Mouse (Mus musculus) heart, adult 9 months (tissue): ENCODE results near the gene Ly6g6d.

Experiments used
- DNase-seq, 2 experiments: peaks; one replicate each; pipeline ENCODE4 v3.0.0; 2022; ENCODE audit warnings: low spot score in 2 of 2

The Ly6g6d gene

DNA sequence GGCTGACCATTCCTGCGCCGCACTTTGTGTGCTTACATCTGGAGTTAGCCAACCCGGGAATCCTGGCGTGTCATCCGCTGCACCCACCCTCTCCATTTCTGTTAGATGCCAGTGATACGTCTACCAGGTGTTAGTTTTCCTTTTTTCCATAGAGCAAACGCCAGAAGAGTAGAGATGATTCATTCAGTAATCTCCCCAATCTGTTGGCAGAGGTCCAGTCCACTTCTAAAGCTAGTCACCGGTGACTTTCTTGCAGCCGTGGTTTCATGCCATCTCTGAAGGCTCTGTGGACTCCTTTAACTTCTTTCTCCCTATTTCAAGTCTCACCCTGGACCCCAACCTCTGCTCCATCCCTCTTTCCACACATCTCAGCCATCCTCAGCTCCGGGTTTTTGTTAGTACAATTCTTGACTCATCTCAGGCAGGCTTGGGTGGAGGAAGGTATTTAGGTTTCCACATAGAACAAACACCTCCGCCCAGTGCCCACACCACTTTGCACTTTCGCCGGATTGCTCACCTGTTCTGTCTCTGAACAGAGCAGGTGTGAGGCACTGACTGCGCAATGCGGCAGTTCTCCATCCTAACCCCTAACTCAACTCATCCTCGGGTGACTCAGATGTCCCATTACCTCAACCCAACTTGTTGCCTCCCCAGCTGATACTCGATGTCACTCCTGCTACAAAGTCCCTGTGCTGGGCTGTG is 9.5 kb downstream of the Ly6g6d start:
- no peak for DNase-seq

DNA sequence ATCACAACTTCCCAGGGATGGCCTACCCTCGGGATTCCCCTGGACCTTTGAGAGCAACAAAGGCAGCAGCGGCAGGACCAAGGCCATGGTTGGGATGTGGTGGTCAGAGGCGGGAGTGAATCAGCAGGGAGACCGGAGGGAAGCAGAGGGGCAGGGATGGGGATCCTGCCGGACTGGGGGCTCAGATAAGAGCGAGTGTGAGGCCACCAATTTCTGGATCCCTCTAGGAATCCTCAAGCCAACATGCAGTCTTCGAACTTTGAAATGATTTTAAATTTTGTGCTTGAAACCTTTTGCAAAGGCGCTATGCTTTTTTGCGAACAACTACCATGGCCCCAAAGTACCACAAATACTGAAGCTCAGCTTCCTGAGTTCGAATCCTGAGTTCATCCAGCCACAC is 11.8 kb downstream of the Ly6g6d start, which contains the start of gene Mpig6b:
Gene Mpig6b (minus strand): TSS at position 101 of the 400 bp plus-strand sequence.
- no peak for DNase-seq

DNA sequence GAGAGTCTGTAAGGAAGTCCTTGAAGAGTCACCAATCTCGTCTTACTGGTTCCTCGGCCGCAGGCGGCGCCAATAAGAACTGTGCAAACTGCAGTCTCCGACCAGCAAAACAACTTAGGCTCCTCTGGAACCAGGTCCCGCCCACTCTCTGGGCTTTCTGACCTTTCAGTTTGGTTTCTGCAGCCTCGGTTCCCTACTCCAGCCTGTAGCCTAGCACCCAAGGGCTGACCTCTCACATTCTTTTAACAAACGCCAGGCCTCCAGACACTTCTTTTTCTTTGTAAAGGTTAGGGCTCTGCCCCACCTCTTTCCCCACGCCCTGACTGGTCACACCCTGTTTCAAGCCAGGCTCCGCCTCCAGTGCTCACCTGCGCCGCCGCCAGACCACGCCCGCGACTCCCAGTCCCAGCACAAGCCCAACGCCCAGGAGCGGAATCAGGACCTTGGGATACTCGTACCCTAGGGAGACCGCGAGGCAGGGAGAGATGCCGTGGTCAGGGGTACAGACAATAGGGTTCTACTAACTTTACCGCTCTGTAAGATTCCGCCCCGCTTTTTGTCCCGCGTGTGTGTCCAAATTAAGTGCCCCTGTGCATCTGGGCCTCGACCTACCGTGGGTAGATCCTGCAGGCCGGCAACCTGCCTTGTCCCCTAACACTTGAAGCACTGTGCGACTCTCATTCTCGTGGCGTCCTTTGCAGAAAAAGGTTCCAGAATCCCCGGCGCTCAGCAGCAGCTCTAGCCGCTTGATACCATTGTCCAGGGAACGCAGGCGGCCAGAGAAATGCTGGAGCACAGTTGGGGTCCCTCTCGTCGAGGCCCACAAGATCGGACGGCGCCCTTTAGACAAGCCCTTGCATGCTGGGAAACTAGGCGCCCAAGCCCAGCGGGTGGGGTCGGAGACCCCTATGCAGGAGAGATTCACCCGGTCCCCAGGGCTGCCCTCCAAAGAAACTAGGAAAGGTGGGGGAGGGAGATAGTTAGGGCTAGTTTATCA is 12.6 kb downstream of the Ly6g6d start, which contains the start of gene Ly6g6c:
Gene Ly6g6c (plus strand): TSS at position 438 of the 997 bp plus-strand sequence.
- DNase-seq = no peak

DNA sequence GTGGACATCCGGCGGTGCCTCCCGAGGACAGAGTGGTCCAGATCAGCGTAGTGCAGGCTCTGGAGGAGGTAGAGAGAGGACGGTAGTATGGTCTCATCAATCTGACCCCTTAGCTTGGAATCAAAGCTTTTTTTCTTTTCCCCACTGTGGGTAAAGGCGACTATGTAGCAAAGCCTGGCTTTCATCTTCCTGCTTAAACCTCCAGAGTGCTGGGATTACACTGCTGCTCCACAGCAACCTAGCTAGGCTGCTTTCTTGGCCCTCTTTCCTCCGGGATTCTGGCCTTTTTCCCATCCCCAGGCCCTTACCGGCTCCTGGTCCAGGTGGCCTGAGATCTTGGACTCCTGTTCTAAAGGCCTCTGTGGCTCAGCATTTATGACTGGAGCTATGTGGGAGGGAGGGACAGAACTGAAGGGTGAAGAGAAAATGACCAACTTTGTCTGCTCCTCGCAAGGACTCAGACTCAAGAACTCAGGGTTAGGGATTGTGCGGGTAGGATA is 13.4 kb downstream of the Ly6g6d start:
- no peak for DNase-seq

DNA sequence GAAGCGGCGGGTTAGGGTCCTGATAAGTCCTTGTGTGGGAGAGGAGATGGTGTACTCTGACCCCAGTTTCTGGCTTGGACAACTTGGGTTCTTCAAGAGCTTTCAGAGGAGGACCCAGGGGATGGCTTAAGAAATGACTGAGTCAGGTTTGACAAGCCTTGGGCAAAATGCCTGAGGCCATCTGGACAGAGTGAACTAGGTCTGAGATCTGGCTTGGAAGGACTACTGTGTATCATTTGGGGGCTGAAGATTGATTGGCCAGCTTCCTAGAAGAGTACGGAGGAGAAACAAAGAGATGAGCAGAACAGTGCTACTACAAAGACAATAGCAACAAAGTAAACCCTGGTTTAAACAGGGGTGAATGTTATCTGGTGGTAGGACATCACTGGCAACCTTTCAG is 14.4 kb downstream of the Ly6g6d start:
- DNase-seq = no peak

DNA sequence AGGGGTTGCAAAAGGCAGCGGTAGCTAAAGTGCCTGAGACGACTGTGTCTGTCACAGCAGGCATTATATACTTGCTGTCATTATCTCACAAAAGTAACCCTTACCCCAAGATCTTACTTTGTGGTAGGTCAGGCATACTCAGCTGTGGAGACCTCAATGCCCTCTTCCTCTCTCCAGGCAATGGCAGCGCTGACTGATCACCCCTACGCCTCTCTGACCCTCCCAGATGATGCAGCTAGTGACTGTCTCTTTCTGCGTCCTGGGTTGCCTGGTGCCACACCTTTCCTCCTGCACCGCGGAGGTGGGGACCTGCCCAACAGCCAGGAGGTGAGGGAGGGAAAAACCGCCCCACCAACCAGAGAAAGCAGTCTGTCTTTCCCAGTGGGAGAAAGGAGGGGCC is 16.6 kb downstream of the Ly6g6d start:
- no peak for DNase-seq

DNA sequence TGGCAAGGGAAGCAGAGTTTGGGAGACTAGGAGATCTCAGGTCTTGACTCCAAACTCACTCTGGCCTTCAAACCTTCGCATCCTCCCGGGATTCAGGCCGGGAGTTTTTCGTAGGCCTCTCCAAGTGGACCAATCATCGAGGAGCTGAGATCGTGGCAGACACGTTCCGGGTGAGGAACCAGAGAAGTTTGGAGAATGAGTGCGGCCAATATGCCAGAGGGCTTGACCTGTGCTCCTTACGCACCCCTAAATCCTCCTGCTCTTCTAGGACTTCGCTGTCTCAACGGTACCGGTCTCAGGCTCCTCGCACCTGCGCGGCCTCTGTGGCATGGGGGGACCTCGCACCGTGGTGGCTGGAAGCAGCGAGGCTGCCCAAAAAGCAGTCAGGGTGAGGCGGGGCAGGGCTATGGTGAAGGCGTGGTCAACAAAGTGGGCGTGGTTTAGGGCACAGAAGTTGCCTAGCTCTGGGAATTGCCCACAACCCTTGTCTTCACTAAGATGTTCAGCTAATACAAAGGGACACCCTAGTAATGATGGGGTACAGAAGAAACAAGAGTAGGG is 17.0 kb downstream of the Ly6g6d start:
- no peak for DNase-seq

DNA sequence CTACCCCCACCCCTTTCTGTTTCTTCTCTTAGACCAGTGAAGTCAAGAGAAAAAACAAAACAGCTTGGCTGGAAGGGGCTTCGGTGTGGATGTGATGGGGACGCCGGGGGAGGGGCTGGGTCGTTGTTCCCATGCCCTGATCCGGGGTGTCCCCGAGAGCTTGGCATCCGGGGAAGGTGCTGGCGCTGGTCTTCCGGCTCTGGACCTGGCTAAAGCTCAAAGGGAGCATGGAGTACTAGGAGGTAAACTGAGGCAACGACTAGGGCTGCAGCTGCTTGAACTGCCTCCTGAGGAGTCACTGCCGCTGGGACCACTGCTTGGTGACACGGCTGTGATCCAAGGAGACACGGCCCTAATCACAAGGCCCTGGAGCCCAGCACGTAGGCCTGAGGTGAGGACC is 17.8 kb downstream of the Ly6g6d start:
- no peak for DNase-seq

DNA sequence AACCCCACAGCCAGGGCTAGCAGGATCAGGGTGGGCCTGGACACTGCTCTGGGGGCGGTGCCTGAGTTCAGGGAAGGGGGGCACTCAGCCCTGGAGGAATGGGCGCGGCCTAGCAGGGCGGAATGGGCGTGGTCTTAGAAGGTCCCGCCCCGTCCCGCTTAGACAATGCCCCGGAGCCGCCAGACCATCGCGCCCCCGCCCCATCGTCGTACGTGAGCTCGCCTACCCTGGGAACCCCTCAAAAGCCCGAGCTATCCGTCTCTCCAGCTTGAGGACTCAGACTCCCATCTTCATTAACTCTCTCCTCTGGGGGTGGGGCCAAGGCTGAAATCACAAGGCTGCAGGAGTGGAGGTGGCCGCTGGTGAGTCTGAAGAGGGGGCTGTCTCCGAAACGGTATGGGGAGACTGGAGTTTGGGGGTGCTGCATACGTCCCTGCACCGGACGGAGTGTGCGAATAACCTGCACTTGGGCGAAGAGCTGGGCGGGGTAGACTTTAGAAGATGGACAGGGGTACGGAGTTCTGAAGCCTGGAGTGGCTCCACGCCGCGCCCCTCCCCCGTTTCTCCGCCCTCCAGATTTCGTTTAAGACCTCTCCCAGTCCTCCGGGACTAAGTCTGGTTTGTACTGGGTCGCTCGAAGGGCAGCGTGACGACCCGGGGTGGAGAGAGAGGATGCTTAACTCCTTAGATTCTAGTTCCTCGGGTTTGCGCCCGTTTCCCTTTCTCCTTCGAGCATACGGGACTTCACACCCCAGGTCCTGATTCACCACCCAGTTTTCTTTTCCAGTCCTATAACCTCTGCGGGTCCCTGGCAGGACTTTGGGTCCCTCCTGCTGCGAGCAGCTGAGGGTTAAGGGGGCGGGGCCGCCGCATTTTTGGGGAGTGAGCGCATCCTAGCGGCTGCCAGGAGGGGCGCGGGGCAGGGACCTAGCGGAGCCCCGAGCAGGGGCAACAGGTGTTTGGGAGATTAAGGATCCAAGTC is 18.7 kb downstream of the Ly6g6d start, which contains the start of gene Ddah2:
Gene Ddah2 (plus strand): TSS at position 125 of the 982 bp plus-strand sequence.
- peak; percentile 91 to 93 for DNase-seq

DNA sequence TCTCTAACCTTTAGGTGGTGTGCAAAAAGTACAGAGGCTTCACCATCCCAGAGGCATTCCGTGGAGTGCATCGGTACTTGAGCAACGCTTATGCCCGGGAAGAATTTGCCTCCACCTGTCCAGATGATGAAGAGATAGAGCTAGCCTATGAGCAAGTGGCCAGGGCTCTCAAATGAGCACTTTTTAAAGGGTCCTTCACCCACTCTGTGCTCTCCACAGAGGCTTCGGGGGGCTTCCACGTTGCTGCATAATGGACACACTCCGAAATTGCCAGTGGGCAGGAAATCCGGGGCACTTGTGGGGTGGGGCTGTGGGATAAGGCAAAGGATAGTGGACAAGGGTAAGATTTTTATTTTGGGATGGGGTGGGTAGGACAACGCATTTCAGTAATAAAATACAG is 19.5 kb downstream of the Ly6g6d start:
- no peak for DNase-seq

DNA sequence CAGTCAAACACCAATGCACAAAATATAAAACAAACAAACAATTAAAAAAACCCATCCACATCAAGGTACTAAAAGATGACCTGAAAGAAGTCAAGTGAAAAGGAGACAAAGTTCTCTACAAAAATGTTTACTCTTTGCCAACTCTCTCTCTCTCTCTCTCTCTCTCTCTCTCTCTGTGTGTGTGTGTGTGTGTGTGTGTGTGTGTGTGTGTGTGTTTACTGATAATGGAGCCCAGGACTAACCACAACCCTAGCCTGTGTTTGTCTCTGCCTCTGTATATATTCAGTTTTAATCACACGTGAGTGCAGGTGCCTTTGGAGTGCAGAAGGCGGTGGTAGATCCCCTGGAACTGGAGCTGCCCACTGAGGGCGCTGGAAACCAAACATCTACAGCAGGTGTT is 20.8 kb downstream of the Ly6g6d start:
- DNase-seq = no peak

DNA sequence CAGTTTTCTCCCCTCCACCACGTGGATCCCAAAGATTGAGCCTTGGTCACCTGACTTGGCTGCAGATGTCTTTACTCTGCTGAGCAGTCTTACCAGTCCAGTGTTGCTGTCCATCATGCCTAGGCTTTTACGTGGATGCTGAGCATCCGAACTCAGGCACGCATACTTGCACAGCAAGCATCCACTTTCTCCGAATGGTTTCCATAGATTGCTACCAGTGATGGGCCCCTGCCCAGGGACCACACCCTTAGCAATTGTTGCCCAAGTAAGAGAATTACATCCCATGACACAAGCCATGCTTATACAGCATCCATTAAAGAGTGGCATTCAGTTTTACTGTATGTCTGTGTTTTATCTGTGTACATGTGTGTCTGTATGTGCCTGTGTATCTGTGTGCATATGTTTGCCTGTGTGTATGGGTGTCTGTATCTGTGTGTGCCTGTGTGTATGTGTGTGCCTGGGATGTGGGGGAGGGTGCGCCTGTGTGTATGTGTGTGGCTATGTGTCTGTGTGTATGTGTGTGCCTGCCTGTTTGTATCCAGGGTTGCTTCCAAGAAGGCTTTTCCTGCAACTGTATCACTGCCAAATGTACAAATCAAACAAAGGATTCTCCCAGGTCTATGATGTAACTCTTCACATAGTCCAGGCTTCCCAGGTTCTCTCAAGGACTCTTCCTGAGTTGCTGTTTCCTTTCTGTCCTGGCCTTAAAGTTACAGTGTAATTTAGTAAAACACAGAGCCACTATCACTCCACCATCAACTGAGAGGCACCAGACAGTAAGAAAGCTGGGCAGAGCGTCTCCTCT is 22.0 kb downstream of the Ly6g6d start:
- DNase-seq = no peak

DNA sequence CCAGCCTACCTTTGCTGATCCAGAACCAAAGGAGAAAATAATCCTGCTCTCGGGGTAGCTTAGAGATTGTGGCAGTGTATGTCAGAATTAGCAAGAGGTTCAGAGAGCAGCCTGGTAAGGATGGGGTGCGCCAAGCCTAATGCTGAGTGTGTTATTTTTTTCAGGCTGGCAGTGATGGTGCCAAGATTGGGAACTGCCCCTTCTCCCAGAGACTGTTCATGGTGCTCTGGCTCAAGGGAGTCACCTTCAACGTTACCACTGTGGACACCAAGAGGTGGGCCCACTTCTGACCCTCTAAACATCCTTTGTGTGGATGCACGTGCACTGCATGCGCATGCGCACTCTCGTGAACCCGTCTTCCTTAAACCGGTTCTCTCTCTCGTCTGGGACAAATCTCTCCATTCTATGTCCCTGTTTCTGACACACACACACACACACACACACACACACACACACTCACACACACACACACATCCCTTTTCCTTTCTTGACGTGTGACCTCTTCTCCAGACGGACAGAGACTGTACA is 25.5 kb downstream of the Ly6g6d start:
- no peak for DNase-seq

DNA sequence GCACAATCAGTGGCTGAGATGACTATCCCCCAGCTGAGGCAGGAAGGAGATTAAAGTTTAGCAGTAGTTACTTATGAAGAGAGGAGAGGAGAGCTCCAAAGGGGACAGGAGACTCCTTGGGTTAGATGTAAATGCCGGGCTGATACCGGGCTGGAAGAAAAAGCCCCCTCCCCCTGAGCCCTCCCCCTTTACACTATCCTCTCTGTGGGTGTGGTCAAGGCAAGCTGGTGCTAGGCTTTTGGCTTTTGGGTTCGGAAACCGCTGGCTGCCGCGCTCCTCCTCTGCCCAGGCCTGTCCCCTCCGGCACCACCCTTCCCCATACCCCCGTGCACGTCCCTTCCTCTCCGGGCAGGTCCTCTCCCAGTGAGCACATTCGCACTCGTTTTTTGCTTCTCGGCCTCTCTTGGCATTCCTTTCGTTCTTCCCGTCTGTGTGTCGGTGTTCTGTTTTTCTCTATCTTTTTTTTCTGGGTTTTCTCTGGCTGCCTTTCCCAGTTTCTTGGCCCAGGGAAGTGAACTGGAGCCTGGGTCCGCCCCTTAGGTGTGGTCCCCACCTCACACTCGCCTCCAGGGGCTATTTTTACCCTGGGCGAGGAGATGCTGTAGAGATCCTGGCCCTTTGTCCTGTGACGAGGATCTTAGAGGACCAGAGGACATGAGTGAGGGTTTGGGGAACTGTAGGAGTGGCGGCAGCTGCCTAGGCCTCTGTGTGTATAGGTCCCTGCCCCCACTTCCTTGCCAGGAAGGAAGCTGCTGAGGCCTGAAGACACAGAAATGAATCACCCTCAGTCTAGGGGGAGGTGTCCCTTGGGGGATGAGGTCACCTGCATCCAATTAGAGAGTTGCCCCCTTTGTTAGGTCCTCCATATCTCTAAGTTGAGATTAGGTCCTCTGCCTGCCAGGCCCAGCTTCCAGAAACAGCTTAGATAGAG is 26.4 kb downstream of the Ly6g6d start:
- peak; percentile 92 to 95 for DNase-seq

DNA sequence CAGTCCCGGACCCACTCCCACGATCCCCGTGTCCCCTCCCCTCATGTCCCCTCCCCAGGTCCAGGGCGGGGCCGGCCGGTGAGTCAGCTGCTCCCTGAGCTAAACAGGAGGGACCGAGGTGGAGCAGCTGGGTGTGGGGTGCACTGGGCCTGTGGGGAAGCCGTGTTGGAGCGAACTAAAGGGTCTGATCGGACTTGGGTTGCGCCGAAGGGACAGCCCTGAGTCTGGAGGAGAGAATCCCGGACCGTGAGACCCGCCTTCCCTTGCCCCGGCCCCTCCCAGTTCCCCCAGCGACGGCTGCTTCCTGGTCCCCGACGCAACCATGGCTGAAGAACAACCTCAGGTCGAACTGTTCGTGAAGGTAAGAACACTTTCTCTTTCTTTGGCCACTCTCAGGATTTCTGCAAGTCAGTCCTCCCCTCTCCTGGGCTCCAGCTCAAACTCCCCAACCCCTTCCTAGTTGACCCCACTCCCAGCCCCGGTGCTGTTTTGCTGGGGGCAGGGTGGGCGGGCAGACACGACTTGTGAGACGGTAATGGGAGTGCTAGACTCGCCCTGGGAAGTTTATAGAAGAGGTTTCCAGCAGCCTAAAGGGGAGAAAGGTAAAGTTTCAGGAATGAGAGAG is 27.6 kb downstream of the Ly6g6d start:
- peak; percentile 85 to 86 for DNase-seq

DNA sequence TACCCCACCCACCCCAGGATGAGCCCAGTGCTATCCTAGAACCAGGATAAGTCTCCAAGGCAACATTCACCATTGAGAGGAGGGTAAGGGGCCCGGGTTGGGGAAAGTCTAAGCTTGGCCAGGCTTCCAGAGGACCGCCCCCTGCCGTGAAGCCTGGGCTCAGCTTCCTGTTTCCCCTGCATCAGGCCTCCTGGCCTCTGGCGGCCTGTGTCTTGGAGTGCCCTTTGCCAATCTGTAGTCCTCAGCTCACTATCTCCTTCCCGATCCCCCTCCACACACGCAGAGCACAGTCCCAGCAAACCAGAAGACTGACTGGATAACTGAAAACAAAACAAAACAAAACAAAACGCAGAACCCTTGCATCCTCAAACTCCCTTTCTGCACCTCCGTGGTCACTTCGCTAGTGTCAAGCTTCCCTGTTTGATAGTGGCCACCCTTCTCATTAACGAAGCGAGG is 28.3 kb downstream of the Ly6g6d start, which contains the start of gene Clic1:
Gene Clic1 (plus strand): TSS at position 406 of the 456 bp plus-strand sequence.
- DNase-seq = peak; percentile 57 to 63

DNA sequence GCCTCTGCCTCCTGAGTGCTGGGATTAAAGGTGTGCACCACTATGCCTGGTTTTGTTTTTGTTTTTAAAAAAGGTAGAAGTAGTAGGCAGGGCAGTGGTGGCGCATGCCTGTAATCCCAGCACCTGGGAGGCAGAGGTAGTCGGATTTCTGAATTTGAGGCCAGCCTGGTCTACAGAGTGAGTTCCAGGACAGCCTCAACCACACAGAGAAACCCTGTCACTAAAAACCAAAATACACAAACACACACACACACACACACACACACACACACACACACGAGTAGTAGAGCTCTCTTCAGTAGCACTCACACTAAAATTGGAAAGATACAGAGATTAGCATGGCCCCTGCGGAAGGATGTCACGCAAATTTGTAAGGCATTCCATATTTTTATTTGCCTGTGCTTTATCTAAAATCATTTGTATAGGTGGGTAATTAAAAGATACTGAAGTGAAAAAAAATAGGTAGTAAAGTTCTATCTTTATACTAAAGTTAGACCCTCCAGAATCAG is 28.9 kb downstream of the Ly6g6d start:
- no peak for DNase-seq
